Mouse (Mus musculus) brain, embryonic 18.5 days (tissue): ENCODE measurements at regions not wholly inside any gene's neighbourhood (a gene's known extent, or its start where the extent isn't known, plus 50 kb on each side); places are given as distances from the start of the nearest gene placed in this dataset.

Experiments used
- DNase-seq: peaks from one replicate; pipeline ENCODE4 v3.0.0-alpha.2; 2012; ENCODE audit warnings: low read depth, low spot score

- no peak for DNase-seq
These were observed 241.6 kb upstream of the Hs6st1 start for GRCm38 (mm10) chr1:35826575-35827114.

GRCm38 (mm10) chr1:35827471-35827870, 240.7 kb upstream of the Hs6st1 start:
- no peak for DNase-seq

- no peak for DNase-seq
These were observed 234.0 kb upstream of the Hs6st1 start for GRCm38 (mm10) chr1:35834180-35834579.

- no peak for DNase-seq
These were observed 231.6 kb upstream of the Hs6st1 start for GRCm38 (mm10) chr1:35836552-35836951.

- DNase-seq, result no peak
These were observed 229.6 kb upstream of the Hs6st1 start for GRCm38 (mm10) chr1:35838625-35839024.

GRCm38 (mm10) chr1:35839446-35839845, 228.8 kb upstream of the Hs6st1 start:
- no peak for DNase-seq

GRCm38 (mm10) chr1:35841626-35842025, 226.6 kb upstream of the Hs6st1 start:
- DNase-seq, result no peak

- DNase-seq, result no peak
These were observed 225.5 kb upstream of the Hs6st1 start for GRCm38 (mm10) chr1:35842707-35843106.

- no peak for DNase-seq
These were observed 224.6 kb upstream of the Hs6st1 start for GRCm38 (mm10) chr1:35843566-35843965.

GRCm38 (mm10) chr1:35846224-35846936, 221.8 kb upstream of the Hs6st1 start:
- no peak for DNase-seq

GRCm38 (mm10) chr1:35848160-35848954, 219.8 kb upstream of the Hs6st1 start:
- DNase-seq, result no peak

- DNase-seq, result peak; percentile 47
These were observed 218.6 kb upstream of the Hs6st1 start for GRCm38 (mm10) chr1:35849406-35850190.

- no peak for DNase-seq
These were observed 218.0 kb upstream of the Hs6st1 start for GRCm38 (mm10) chr1:35850191-35850545.

- DNase-seq, result no peak
These were observed 217.6 kb upstream of the Hs6st1 start for GRCm38 (mm10) chr1:35850566-35851085.

- no peak for DNase-seq
These were observed 216.4 kb upstream of the Hs6st1 start for GRCm38 (mm10) chr1:35851681-35852409.

- DNase-seq, result no peak
These were observed 215.2 kb upstream of the Hs6st1 start for GRCm38 (mm10) chr1:35853018-35853417.

GRCm38 (mm10) chr1:35855650-35856049, 212.6 kb upstream of the Hs6st1 start:
- no peak for DNase-seq

GRCm38 (mm10) chr1:35858342-35858741, 209.9 kb upstream of the Hs6st1 start:
- DNase-seq, result no peak

- no peak for DNase-seq
These were observed 207.4 kb upstream of the Hs6st1 start for GRCm38 (mm10) chr1:35860779-35861178.

- no peak for DNase-seq
These were observed 206.0 kb upstream of the Hs6st1 start for GRCm38 (mm10) chr1:35862196-35862595.

GRCm38 (mm10) chr1:35862661-35863060, 205.5 kb upstream of the Hs6st1 start:
- no peak for DNase-seq
